Mouse (Mus musculus) liver, adult 2 months (tissue): ENCODE measurements at regions not wholly inside any gene's neighbourhood (a gene's known extent, or its start where the extent isn't known, plus 50 kb on each side); places are given as distances from the start of the nearest gene placed in this dataset.

ENCODE experiments used
- DNase-seq: peaks from one replicate; pipeline ENCODE4 v3.0.0-alpha.2; 2011; ENCODE audit warnings: low read depth, low spot score; ENCODE audit errors: extremely low read depth
- H3K27ac ChIP-seq: fragments of 200-500 bp; replicated peaks from 2 replicates; pipeline ENCODE4 v1.5.1; 2012; ENCODE audit warnings: low read depth, mild to moderate bottlenecking, control low read depth, inconsistent platforms, low read length; ENCODE audit not compliant: insufficient read depth
- H3K27me3 ChIP-seq: fragments of 200-500 bp; 2 replicates; pipeline ENCODE4 v1.6.1; 2012; ENCODE audit warnings: mild to moderate bottlenecking, moderate library complexity, low read length, inconsistent platforms; ENCODE audit not compliant: control insufficient read depth, insufficient read depth
- H3K36me3 ChIP-seq: fragments of 200-500 bp; 2 replicates; pipeline ENCODE4 v1.6.1; 2012; ENCODE audit warnings: low read length, inconsistent platforms; ENCODE audit not compliant: control insufficient read depth, insufficient read depth
- H3K4me1 ChIP-seq: fragments of 200-500 bp; 2 replicates; pipeline ENCODE4 v1.6.1; 2011; ENCODE audit warnings: low read length; ENCODE audit not compliant: control insufficient read depth, insufficient read depth
- H3K4me3 ChIP-seq: fragments of 200-500 bp; 2 replicates; pipeline ENCODE4 v1.5.1; 2011; ENCODE audit warnings: low read depth, mild to moderate bottlenecking, control low read depth, low read length, moderate library complexity; ENCODE audit not compliant: insufficient read depth
- H3K79me2 ChIP-seq: fragments of 200-500 bp; 2 replicates; pipeline ENCODE4 v1.6.1; 2012; ENCODE audit warnings: inconsistent platforms, mild to moderate bottlenecking, low read length, moderate library complexity; ENCODE audit not compliant: control insufficient read depth, insufficient read depth
- H3K9ac ChIP-seq: fragments of 200-500 bp; 2 replicates; pipeline ENCODE4 v1.6.1; 2012; ENCODE audit warnings: low read depth, mild to moderate bottlenecking, control low read depth, inconsistent platforms, low read length
- CTCF ChIP-seq: fragments of 200-500 bp; IDR thresholded peaks from 2 replicates; pipeline ENCODE4 v1.5.1; 2011; ENCODE audit warnings: low read depth, low read length, control low read depth
- POLR2A ChIP-seq: fragments of 200-500 bp; IDR thresholded peaks from 2 replicates; pipeline ENCODE4 v1.6.1; 2011; ENCODE audit warnings: low read length, control low read depth; ENCODE audit not compliant: insufficient read depth; ENCODE audit errors: extremely low read depth
- WGBS: fragments of 180-500 bp; shearing (Covaris S2); methylation state at CpG from one replicate; pipeline ENCODE4 v1.1.7; 2018; 5-methylcytosine and 5-hydroxymethylcytosine counted together

- Histone ChIP-seq H3K36me3 (no peaks in the 10 kb centered on the region), H3K4me3 (no peak overlapping the region), H3K4me1 (no peaks in the 10 kb centered on the region), H3K79me2 (no peaks in the 10 kb centered on the region), H3K27me3 (no peaks in the 10 kb centered on the region), H3K27ac (no peak overlapping the region), H3K9ac (no peak overlapping the region)
- TF ChIP-seq CTCF = no peak
- no peak for TF ChIP-seq POLR2A
- DNase-seq = no peak
- WGBS = 66% methylated on average over 5 of the region's 5 CpGs
Observed at GRCm38 (mm10) chr4:66622650-66623394, 204.6 kb upstream of the Tlr4 start.

- no peaks in the 10 kb centered on the region for H3K36me3 ChIP-seq
- H3K27me3 ChIP-seq = no peaks in the 10 kb centered on the region
- H3K4me3 ChIP-seq = no peak overlapping the region
- no peak overlapping the region for H3K27ac ChIP-seq
- TF ChIP-seq POLR2A = no peak
- no peak for TF ChIP-seq CTCF
- 59% methylated on average over 2 of the region's 2 CpGs for WGBS
- no peak overlapping the region for H3K9ac ChIP-seq
- DNase-seq = no peak
- no peaks in the 10 kb centered on the region for H3K4me1 ChIP-seq
- H3K79me2 ChIP-seq = no peaks in the 10 kb centered on the region
Observed at GRCm38 (mm10) chr4:66618811-66619440, 208.5 kb upstream of the Tlr4 start.

GRCm38 (mm10) chr4:66617743-66618736 lies 209.3 kb upstream of the Tlr4 start:
- Histone ChIP-seq H3K27ac (no peak overlapping the region), H3K79me2 (no peaks in the 10 kb centered on the region), H3K4me3 (no peak overlapping the region), H3K27me3 (no peaks in the 10 kb centered on the region), H3K9ac (no peak overlapping the region), H3K4me1 (no peaks in the 10 kb centered on the region), H3K36me3 (no peaks in the 10 kb centered on the region)
- TF ChIP-seq POLR2A (no peak), CTCF (no peak)
- 77% methylated on average over 7 of the region's 7 CpGs for WGBS
- DNase-seq = no peak

GRCm38 (mm10) chr4:66617101-66617500 lies 210.3 kb upstream of the Tlr4 start:
- H3K27me3 ChIP-seq = no peaks in the 10 kb centered on the region
- WGBS = 65% methylated on average over 4 of the region's 4 CpGs
- H3K79me2 ChIP-seq = no peaks in the 10 kb centered on the region
- H3K4me1 ChIP-seq = no peaks in the 10 kb centered on the region
- no peaks in the 10 kb centered on the region for H3K36me3 ChIP-seq
- no peak for DNase-seq
- no peak overlapping the region for H3K27ac ChIP-seq
- TF ChIP-seq POLR2A = no peak
- no peak for TF ChIP-seq CTCF
- H3K4me3 ChIP-seq = no peak overlapping the region
- H3K9ac ChIP-seq = no peak overlapping the region

- H3K79me2 ChIP-seq = no peaks in the 10 kb centered on the region
- H3K36me3 ChIP-seq = no peaks in the 10 kb centered on the region
- no peaks in the 10 kb centered on the region for H3K27me3 ChIP-seq
- no peak for TF ChIP-seq POLR2A
- TF ChIP-seq CTCF = no peak
- no peaks in the 10 kb centered on the region for H3K4me1 ChIP-seq
- no peak overlapping the region for H3K4me3 ChIP-seq
- DNase-seq = no peak
- no peak overlapping the region for H3K27ac ChIP-seq
- H3K9ac ChIP-seq = no peak overlapping the region
Observed at GRCm38 (mm10) chr4:66604849-66605248, 200.4 kb upstream of the Astn2 start.
